Mouse (Mus musculus): Measurements from ENCODE around the gene Pcnx. TPM values are rescaled to one million over a fixed set of nuclear protein-coding genes. Genes with fewer than 3 reads are reported as not detected.

Pcnx gene
- total and polyA plus RNA-seq, 2 experiments from 2014 or later, result 8.2 to 46.6 TPM

DNA sequence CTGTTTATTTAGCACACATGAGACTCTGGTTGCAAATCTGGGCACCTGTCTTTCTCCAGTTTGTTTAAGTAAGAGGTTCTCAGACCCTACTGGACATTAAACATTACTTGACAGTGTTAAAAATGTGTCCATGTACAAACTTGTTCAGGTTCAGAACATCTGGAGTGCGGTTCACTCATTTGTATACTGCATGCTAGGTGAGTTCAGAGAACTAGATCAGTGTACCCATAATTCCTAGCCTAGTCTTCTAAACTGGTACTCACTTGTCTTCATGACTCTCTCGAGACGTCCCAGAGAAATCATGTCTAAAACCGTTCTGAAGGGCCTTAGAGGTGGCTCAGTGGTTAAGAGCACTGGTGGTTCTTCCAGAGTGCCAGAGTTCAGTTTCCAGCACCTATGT, 4.1 kb downstream of the Pcnx start:
- H3K36me3 ChIP-seq (ENCODE audit: insufficient read depth, low read length), result no peaks in the 10 kb centered on the region
- H3K4me1 ChIP-seq (ENCODE audit: insufficient read depth, low read length), result peaks cover 7% of the 10 kb centered on the region; the same call in 1 of the 2 replicates
- no peak overlapping the region for H3K27ac ChIP-seq (ENCODE audit: low read depth, low read length)
- WGBS, result 93% methylated on average over 4 of the region's 4 CpGs
- no peaks in the 10 kb centered on the region for H3K27me3 ChIP-seq (ENCODE audit: insufficient read depth, low read length)
- ATAC-seq (ENCODE audit: low FRiP score) (no peak), DNase-seq (ENCODE audit: low spot score) (no peak)
- TF ChIP-seq CTCF (IDR thresholded peaks at IDR 0.05), result no peak
- H3K9ac ChIP-seq (replicated peaks; ENCODE audit: low read length, poor library complexity, severe bottlenecking), result no peak overlapping the region
- H3K4me3 ChIP-seq (ENCODE audit: low read depth, low read length), result no peak overlapping the region
- H3K4me2 ChIP-seq (ENCODE audit: low read depth, low read length, poor library complexity, severe bottlenecking), result no peak overlapping the region
- no peaks in the 10 kb centered on the region for H3K9me3 ChIP-seq (ENCODE audit: low read length)

DNA sequence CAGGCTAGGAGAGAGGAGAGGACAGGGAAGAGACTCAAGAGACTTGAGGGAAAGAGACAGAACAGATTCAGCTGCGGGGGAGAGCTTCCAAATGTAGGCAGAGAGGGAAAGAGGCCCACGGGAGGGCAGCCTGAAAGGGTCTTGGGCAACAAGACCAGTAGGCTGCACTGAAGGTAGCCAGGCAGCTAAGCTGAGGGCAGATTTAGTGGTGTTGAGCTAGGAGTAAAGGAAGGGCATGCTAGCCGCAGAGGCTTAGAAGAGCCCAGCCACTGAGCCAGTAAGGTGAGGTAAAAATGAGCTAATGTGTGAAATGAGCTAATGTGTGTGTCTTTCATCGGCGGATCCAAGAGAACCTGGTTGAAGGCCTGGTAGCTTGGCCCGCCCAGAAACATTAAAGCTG, 5.4 kb downstream of the Pcnx start:
- ATAC-seq (ENCODE audit: low FRiP score) (no peak), DNase-seq (ENCODE audit: low spot score) (no peak)
- H3K9me3 ChIP-seq (ENCODE audit: low read length), result no peaks in the 10 kb centered on the region
- no peaks in the 10 kb centered on the region for H3K27me3 ChIP-seq (ENCODE audit: insufficient read depth, low read length)
- H3K9ac ChIP-seq (replicated peaks; ENCODE audit: low read length, poor library complexity, severe bottlenecking), result no peak overlapping the region
- H3K27ac ChIP-seq (ENCODE audit: low read depth, low read length), result no peak overlapping the region
- TF ChIP-seq CTCF (IDR thresholded peaks at IDR 0.05), result no peak
- peaks cover 7% of the 10 kb centered on the region; the same call in 1 of the 2 replicates for H3K4me1 ChIP-seq (ENCODE audit: insufficient read depth, low read length)
- H3K4me3 ChIP-seq (ENCODE audit: low read depth, low read length), result no peak overlapping the region
- H3K4me2 ChIP-seq (ENCODE audit: low read depth, low read length, poor library complexity, severe bottlenecking), result no peak overlapping the region
- no peaks in the 10 kb centered on the region for H3K36me3 ChIP-seq (ENCODE audit: insufficient read depth, low read length)
- WGBS, result 93% methylated on average over 6 of the region's 6 CpGs

DNA sequence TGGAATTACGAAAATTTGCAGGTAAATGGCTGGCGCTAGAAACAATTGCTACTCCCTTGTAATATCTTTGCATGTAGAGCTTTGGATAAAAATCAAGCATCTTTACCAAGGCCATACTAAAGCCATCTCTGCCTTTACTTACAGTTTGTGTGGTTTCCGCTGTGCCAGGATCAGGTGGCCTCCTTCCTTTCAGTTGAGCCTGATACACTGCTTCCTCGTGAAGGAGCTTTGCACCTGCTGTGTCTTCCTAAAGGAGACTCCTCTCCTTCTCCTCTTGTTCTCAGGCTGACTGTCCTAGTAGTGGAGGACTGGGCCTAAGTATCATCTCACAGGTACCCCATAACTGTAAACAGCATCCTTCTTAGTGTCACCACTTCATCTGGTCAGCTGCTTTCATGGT, 7.5 kb downstream of the Pcnx start:
- H3K27me3 ChIP-seq (ENCODE audit: insufficient read depth, low read length), result no peaks in the 10 kb centered on the region
- no peaks in the 10 kb centered on the region for H3K9me3 ChIP-seq (ENCODE audit: low read length)
- no peaks in the 10 kb centered on the region for H3K36me3 ChIP-seq (ENCODE audit: insufficient read depth, low read length)
- H3K9ac ChIP-seq (replicated peaks; ENCODE audit: low read length, poor library complexity, severe bottlenecking), result no peak overlapping the region
- no peak for TF ChIP-seq CTCF (IDR thresholded peaks at IDR 0.05)
- H3K27ac ChIP-seq (ENCODE audit: low read depth, low read length), result no peak overlapping the region
- H3K4me2 ChIP-seq (ENCODE audit: low read depth, low read length, poor library complexity, severe bottlenecking), result no peak overlapping the region
- DNase-seq (ENCODE audit: low spot score) (no peak), ATAC-seq (ENCODE audit: low FRiP score) (no peak)
- 97% methylated on average over 4 of the region's 4 CpGs for WGBS
- no peak overlapping the region for H3K4me3 ChIP-seq (ENCODE audit: low read depth, low read length)
- peaks cover 4% of the 10 kb centered on the region; the same call in 1 of the 2 replicates for H3K4me1 ChIP-seq (ENCODE audit: insufficient read depth, low read length)

DNA sequence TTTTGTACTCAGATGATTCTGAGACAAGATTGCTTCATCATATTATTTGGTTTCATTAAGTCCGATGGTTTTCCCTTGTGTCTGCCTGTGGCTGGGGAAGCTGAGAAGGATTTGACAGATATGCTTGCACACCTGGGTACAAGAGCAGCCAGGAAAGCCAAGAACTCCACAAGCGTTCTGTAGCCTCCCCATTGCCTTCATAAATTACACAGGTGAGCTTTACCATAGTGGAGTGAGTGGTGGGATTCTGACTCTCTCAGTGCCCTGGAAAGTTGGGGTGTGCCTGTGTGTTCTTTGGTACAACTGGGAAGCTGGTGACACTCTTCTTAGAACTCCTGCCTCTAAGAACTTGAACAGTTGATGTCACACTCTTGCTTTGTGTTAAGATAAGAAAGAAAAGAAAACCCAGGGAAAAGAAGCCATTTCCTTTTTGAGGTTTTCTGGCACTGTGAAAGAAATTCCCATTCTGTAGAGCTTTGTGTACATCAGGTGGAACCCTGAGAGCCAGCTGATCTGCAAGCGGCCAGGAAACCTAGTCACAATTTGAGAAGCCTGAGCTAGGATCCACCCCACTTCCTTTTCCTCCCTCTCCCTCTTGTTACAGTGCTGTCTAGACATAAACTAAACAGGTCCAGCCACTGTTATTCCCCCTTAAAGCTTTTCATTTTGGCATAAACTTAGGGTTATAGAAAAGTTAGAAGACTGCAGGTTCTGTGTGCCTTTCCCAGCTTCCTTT, 9.6 kb downstream of the Pcnx start:
- TF ChIP-seq CTCF (IDR thresholded peaks at IDR 0.05), result no peak
- Histone ChIP-seq H3K9ac (replicated peaks; ENCODE audit: low read length, poor library complexity, severe bottlenecking) (no peak overlapping the region), H3K4me3 (ENCODE audit: low read depth, low read length) (no peak overlapping the region), H3K36me3 (ENCODE audit: insufficient read depth, low read length) (no peaks in the 10 kb centered on the region), H3K27ac (ENCODE audit: low read depth, low read length) (no peak overlapping the region), H3K9me3 (ENCODE audit: low read length) (no peaks in the 10 kb centered on the region), H3K27me3 (ENCODE audit: insufficient read depth, low read length) (no peaks in the 10 kb centered on the region), H3K4me1 (ENCODE audit: insufficient read depth, low read length) (no peaks in the 10 kb centered on the region), H3K4me2 (ENCODE audit: low read depth, low read length, poor library complexity, severe bottlenecking) (no peak overlapping the region)
- DNase-seq (ENCODE audit: low spot score), result no peak
- no peak for ATAC-seq (ENCODE audit: low FRiP score)
- 71% methylated on average over 3 of the region's 3 CpGs for WGBS

DNA sequence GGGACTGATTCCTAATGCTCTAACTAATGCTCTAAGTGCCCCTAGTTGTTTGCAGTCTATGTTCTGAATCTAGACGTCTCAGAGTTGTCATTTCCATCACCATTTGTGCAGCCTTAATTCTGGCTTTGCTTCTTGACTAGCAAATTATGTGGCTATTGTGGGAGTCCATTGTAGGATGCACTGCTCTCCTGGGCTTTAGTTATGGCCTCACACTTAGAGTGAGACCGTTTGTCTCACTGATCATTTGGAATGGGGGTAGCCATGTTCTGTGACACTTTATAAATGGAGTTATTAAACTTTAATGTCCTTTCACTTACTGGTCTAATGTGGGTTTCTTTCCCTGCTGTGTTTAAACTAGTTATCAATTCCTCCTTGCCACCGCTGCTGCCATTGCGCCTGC, 13.5 kb downstream of the Pcnx start:
- H3K4me3 ChIP-seq (ENCODE audit: low read depth, low read length), result no peak overlapping the region
- no peak overlapping the region for H3K9ac ChIP-seq (replicated peaks; ENCODE audit: low read length, poor library complexity, severe bottlenecking)
- no peak overlapping the region for H3K4me2 ChIP-seq (ENCODE audit: low read depth, low read length, poor library complexity, severe bottlenecking)
- H3K9me3 ChIP-seq (ENCODE audit: low read length), result no peaks in the 10 kb centered on the region
- WGBS, result 48% methylated on average over 4 of the region's 4 CpGs
- no peak for TF ChIP-seq CTCF (IDR thresholded peaks at IDR 0.05)
- DNase-seq (ENCODE audit: low spot score), result peak; percentile 28
- H3K27ac ChIP-seq (ENCODE audit: low read depth, low read length), result no peak overlapping the region
- ATAC-seq (ENCODE audit: low FRiP score), result no peak
- no peaks in the 10 kb centered on the region for H3K4me1 ChIP-seq (ENCODE audit: insufficient read depth, low read length)
- H3K36me3 ChIP-seq (ENCODE audit: insufficient read depth, low read length), result no peaks in the 10 kb centered on the region
- H3K27me3 ChIP-seq (ENCODE audit: insufficient read depth, low read length), result no peaks in the 10 kb centered on the region

DNA sequence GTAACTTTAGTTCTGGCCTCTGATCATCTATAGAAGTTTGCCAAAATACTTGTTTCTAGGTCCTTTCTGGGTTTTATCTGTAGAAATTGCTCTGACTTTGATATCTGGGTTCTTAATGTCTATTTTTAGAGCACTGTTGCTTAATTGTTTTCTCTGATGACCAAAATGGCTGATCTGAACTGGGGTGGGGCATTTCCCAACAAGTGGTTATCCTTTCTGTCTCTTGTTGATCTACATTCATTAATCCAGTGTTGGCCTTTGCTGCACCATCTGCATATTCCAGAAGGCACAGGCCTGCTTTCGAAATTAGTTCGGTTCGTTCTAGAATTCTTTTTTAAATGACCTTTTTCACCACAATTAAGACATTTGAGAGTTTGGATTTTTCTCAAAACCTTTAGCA, 20.3 kb downstream of the Pcnx start:
- TF ChIP-seq CTCF (IDR thresholded peaks at IDR 0.05), result no peak
- H3K4me2 ChIP-seq (ENCODE audit: low read depth, low read length, poor library complexity, severe bottlenecking), result no peak overlapping the region
- no peaks in the 10 kb centered on the region for H3K9me3 ChIP-seq (ENCODE audit: low read length)
- 97% methylated on average over 3 of the region's 3 CpGs for WGBS
- DNase-seq (ENCODE audit: low spot score), result no peak
- no peaks in the 10 kb centered on the region for H3K27me3 ChIP-seq (ENCODE audit: insufficient read depth, low read length)
- H3K4me1 ChIP-seq (ENCODE audit: insufficient read depth, low read length), result no peaks in the 10 kb centered on the region
- H3K36me3 ChIP-seq (ENCODE audit: insufficient read depth, low read length), result no peaks in the 10 kb centered on the region
- H3K4me3 ChIP-seq (ENCODE audit: low read depth, low read length), result no peak overlapping the region
- no peak overlapping the region for H3K27ac ChIP-seq (ENCODE audit: low read depth, low read length)
- no peak overlapping the region for H3K9ac ChIP-seq (replicated peaks; ENCODE audit: low read length, poor library complexity, severe bottlenecking)
- ATAC-seq (ENCODE audit: low FRiP score), result no peak
